Mouse (Mus musculus): ENCODE measurements around the gene Prph. TPM values are rescaled to one million over a fixed set of nuclear protein-coding genes. Genes with fewer than 3 reads are reported as not detected.

Prph gene
- total RNA-seq, 2 experiments from 2014 or later = 1.7 to 2.0 TPM

DNA sequence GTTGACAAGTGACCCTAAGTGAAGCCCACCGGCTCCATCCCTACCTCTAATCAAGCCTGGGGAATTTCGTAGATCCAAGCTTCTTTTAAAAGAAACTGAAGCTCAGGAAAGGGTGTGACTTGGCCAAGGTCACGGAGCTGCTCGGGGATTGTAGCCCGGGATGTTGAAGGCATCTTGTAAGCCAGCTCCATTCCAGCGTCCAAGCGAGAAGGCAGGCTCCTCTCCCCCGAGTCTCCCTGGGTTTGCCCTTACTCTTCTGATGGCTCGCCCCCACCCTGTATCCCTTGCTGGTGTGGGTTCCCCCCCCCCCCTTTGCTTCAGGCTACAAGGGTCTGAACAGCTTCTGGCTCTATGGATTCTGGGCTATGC is 43.5 kb downstream of the Prph start:
- no peak for DNase-seq

DNA sequence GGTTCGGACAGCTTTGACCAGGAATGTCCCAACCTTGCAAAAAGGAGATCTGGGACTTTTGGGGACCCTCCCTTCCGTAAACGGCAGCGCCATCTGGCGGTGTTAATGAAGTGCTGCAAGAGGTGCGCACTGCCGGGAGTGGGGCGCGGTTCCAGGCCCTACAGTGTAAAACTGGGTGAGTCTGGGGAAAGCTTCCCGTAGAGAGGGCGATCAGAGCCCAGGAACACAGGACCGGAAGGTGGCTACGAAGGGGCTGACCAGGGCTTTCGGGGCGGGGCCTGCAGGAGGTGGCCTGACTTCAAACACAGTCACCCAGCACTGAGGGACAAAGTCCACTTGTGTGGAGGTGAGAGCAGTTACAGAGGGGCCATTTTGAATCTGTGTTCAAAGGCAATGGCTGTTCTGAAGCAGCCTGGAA is 44.2 kb downstream of the Prph start:
- peak; percentile 71 for DNase-seq

DNA sequence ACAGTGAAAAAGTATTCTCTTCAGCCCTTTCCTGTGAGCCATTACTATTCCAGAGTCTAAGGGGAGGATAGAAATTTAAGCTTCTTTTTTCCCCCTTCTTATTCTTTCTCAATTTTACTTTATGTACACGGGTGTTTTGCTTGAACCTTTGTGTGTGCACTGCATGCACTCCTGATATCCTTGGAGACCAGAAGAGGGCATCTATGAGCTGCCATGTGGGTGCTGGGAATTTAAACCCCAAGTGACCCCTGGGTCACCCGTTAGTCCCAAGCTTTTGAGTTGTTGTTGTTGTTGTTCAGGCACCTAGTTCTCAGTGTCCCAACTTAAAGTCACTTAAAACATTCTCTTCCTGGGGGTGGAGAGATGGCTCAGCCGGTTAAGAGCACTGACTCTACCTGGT is 45.0 kb downstream of the Prph start:
- DNase-seq = no peak

DNA sequence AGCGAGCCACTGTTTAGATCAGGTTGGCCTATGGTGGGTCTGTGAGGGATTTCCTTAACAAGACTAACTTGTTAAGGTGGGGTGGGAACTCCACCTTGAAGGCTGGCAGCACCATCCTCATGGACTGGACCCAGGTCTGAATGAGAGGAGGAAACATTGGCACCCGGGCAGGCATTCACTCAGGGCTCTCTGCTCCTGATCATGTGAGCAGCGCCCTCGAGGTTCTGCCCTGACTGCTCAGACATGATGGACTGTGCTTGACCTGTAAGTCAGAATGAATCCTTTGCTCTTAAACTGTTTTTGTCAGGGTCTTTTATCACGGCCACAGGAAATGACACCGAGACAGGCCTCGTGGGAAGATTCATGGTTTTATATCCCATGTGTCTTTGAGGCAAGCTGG is 50.3 kb downstream of the Prph start:
- DNase-seq = no peak

DNA sequence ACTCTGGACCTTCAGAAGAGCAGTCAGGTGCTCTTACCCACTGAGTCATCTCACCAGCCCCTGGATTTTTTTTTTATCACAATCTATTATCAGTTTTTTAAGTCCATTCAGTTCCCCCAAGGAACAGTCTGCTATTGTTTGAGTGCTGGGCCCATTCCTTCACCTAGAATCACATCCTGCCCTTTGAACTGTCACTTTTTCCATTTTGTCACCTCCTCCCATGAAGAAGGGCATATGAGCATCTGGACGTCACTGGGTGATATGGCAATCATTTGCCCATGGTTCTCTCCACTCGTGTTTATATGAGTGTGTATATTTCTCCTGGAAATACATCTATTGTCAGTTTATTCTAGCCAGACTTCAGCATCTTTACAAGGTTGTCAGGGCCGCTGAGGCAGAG is 52.9 kb downstream of the Prph start:
- DNase-seq = no peak

Small RNA genes lying within 50 kb of the gene (microRNA-seq; reads per million reads assigned to microRNA genes)
- gene Mir6960 = 0 to 0.50 reads per million in 2 experiments

Other genes with a start within 250 kb of the Prph start
- 1 to 10 TPM; 2.2 to 2.7 TPM for gene Ddn, start 245.7 kb upstream of the Prph start, total RNA-seq (2021)
- 10 to 100 TPM; 35.8 to 36.6 TPM for gene Prkag1, start 223.7 kb upstream of the Prph start, total RNA-seq (2021)
- gene Kmt2d, start 184.0 kb upstream of the Prph start, total RNA-seq (2021) = 10 to 100 TPM; 46.9 to 59.9 TPM
- gene Rhebl1, start 160.6 kb upstream of the Prph start, total RNA-seq (2021) = 1 to 10 TPM; 2.1 to 2.7 TPM
- gene Dhh, start 156.6 kb upstream of the Prph start, total RNA-seq (2021) = 1 to 10 TPM; 3.6 to 4.0 TPM
- gene Lmbr1l, start 136.9 kb upstream of the Prph start, total RNA-seq (2021) = 1 to 10 TPM; 8.1 to 9.9 TPM
- gene Tuba1b, start 120.6 kb upstream of the Prph start, total RNA-seq (2021) = 100 to 1,000 TPM; 188 to 204 TPM
- gene Gm49450, start 101.6 kb upstream of the Prph start, total RNA-seq (2021) = not detected
- 100 to 1,000 TPM; 171 to 195 TPM for gene Tuba1a, start 101.5 kb upstream of the Prph start, total RNA-seq (2021)
- 10 to 100 TPM; 31.9 to 39.8 TPM for gene Tuba1c, start 25.3 kb upstream of the Prph start, total RNA-seq (2021)
- gene Troap, start 19.4 kb downstream of the Prph start, total RNA-seq (2021) = 1 to 10 TPM; 2.5 to 4.6 TPM
- not detected for gene C1ql4, start 32.6 kb downstream of the Prph start, total RNA-seq (2021)
- under 1 TPM in 1 of 2 experiments, not detected in 1; 0.50 TPM for gene Dnajc22, start 38.0 kb downstream of the Prph start, total RNA-seq (2021)
- gene Spats2, start 70.7 kb downstream of the Prph start, total RNA-seq (2021) = 10 to 100 TPM; 12.3 to 14.5 TPM
- gene Kcnh3, start 169.7 kb downstream of the Prph start, total RNA-seq (2021) = under 1 TPM; 0.12 to 0.68 TPM
- gene Mcrs1, start 196.8 kb downstream of the Prph start, total RNA-seq (2021) = 10 to 100 TPM; 41.0 to 44.7 TPM
- 10 to 100 TPM; 23.3 to 28.8 TPM for gene Prpf40b, start 239.9 kb downstream of the Prph start, total RNA-seq (2021)
- gene Fam186b, start 240.7 kb downstream of the Prph start, total RNA-seq (2021) = not detected

Data from gastrocnemius, postnatal 10 days (tissue).